Mouse (Mus musculus) heart, embryonic 12.5 days (tissue): ENCODE measurements around the gene Ecpas. TPM values are rescaled to one million over a fixed set of nuclear protein-coding genes. Genes with fewer than 3 reads are reported as not detected.

Experiments used
- ATAC-seq: fragments of 200-750 bp; cut with Nextera tagmentation; 2 replicates; pipeline ENCODE4 v1.8.0; 2017; ENCODE audit warnings: moderate TSS enrichment, moderate library complexity; ENCODE audit not compliant: insufficient number of reproducible peaks, low FRiP score
- H3K27ac ChIP-seq: fragments of 300-500 bp; sonication (generic); 2 replicates; pipeline ENCODE4 v1.5.1; 2016; ENCODE audit warnings: mild to moderate bottlenecking, moderate library complexity; ENCODE audit not compliant: poor library complexity, severe bottlenecking
- H3K27me3 ChIP-seq: fragments of 300-500 bp; sonication (generic); replicated peaks from 2 replicates; pipeline ENCODE4 v1.6.1; 2016; ENCODE audit warnings: mild to moderate bottlenecking, moderate library complexity
- H3K36me3 ChIP-seq: fragments of 300-500 bp; sonication (generic); 2 replicates; pipeline ENCODE4 v1.6.1; 2016; ENCODE audit warnings: mild to moderate bottlenecking, moderate library complexity
- H3K4me1 ChIP-seq: fragments of 300-500 bp; sonication (generic); replicated peaks from 2 replicates; pipeline ENCODE4 v1.6.1; 2016; ENCODE audit warnings: mild to moderate bottlenecking
- H3K4me2 ChIP-seq: fragments of 300-500 bp; sonication (generic); 2 replicates; pipeline ENCODE4 v1.6.1; 2016; ENCODE audit warnings: mild to moderate bottlenecking, moderate library complexity
- H3K4me3 ChIP-seq: fragments of 300-500 bp; sonication (generic); 2 replicates; pipeline ENCODE4 v1.5.1; 2016; ENCODE audit warnings: mild to moderate bottlenecking
- H3K9ac ChIP-seq: fragments of 300-500 bp; sonication (generic); 2 replicates; pipeline ENCODE4 v1.6.1; 2016; ENCODE audit warnings: mild to moderate bottlenecking, moderate library complexity
- H3K9me3 ChIP-seq: fragments of 300-500 bp; sonication (generic); replicated peaks from 2 replicates; pipeline ENCODE4 v1.6.1; 2016; ENCODE audit warnings: mild to moderate bottlenecking, moderate library complexity
- WGBS: fragments of 180-500 bp; shearing (Covaris S2); methylation state at CpG from one replicate; pipeline ENCODE4 v1.1.7; 2016; 5-methylcytosine and 5-hydroxymethylcytosine counted together
- polyA plus RNA-seq: library from polyadenylated mRNA; unstranded; fragments of >200 nt; fragmentation: Nextera tagmentation; extraction: Ambion mirVana; gene quantifications from 2 replicates; pipeline ENCODE4 v1.2.1, GENCODE M21; 2016

Ecpas gene
- polyA plus RNA-seq, 1 experiment from 2014 or later, result 40.1 TPM

GRCm38 (mm10) chr4:58874373-58874772, 38.2 kb downstream of the Ecpas start:
- no peaks in the 10 kb centered on the region for H3K4me1 ChIP-seq
- 86% methylated on average over 4 of the region's 4 CpGs for WGBS
- no peak for ATAC-seq

GRCm38 (mm10) chr4:58867242-58867641, 45.3 kb downstream of the Ecpas start:
- no peak overlapping the region for H3K27ac ChIP-seq
- H3K9ac ChIP-seq, result no peak overlapping the region
- WGBS, result 92% methylated on average over 6 of the region's 6 CpGs
- H3K9me3 ChIP-seq, result no peaks in the 10 kb centered on the region
- no peaks in the 10 kb centered on the region for H3K27me3 ChIP-seq
- H3K4me1 ChIP-seq, result no peaks in the 10 kb centered on the region
- H3K4me2 ChIP-seq, result no peak overlapping the region
- ATAC-seq, result no peak
- no peak overlapping the region for H3K4me3 ChIP-seq
- peaks cover 23% of the 10 kb centered on the region for H3K36me3 ChIP-seq

More at GRCm38 (mm10) chr4:58874373-58874772, 38.2 kb downstream of the Ecpas start:
- H3K9me3 ChIP-seq, result no peaks in the 10 kb centered on the region
- H3K27ac ChIP-seq, result no peak overlapping the region
- no peak overlapping the region for H3K4me2 ChIP-seq
- no peak overlapping the region for H3K9ac ChIP-seq
- H3K36me3 ChIP-seq, result peaks cover 26% of the 10 kb centered on the region
- no peak overlapping the region for H3K4me3 ChIP-seq
- no peaks in the 10 kb centered on the region for H3K27me3 ChIP-seq

- Histone ChIP-seq H3K9ac (no peak overlapping the region), H3K36me3 (peaks cover 38% of the 10 kb centered on the region), H3K27ac (no peak overlapping the region), H3K4me1 (no peaks in the 10 kb centered on the region), H3K9me3 (no peaks in the 10 kb centered on the region), H3K4me2 (no peak overlapping the region), H3K4me3 (no peak overlapping the region), H3K27me3 (no peaks in the 10 kb centered on the region)
- WGBS, result 56% methylated on average over 3 of the region's 3 CpGs
- no peak for ATAC-seq
Measured at GRCm38 (mm10) chr4:58832908-58833307, 79.6 kb downstream of the Ecpas start.

GRCm38 (mm10) chr4:58825921-58826320, 86.6 kb downstream of the Ecpas start:
- no peak overlapping the region for H3K4me3 ChIP-seq
- no peaks in the 10 kb centered on the region for H3K4me1 ChIP-seq
- no peak overlapping the region for H3K27ac ChIP-seq
- no peaks in the 10 kb centered on the region for H3K27me3 ChIP-seq
- WGBS, result 89% methylated on average over 4 of the region's 4 CpGs
- no peaks in the 10 kb centered on the region for H3K9me3 ChIP-seq
- no peak for ATAC-seq
- no peak overlapping the region for H3K4me2 ChIP-seq
- peaks cover 49% of the 10 kb centered on the region for H3K36me3 ChIP-seq
- no peak overlapping the region for H3K9ac ChIP-seq

- Histone ChIP-seq H3K4me2 (no peak within 1 kb of the TSS), H3K4me3 (no peak within 1 kb of the TSS), H3K27me3 (no peaks in the 10 kb centered on the region), H3K27ac (no peak within 1 kb of the TSS), H3K9ac (no peak within 1 kb of the TSS), H3K4me1 (no peaks in the 10 kb centered on the region), H3K36me3 (no peaks in the 10 kb centered on the region), H3K9me3 (no peaks in the 10 kb centered on the region)
- ATAC-seq, result no peak
Measured at GRCm38 (mm10) chr4:58787616-58788015, 124.9 kb downstream of the Ecpas start, which contains the start of gene Olfr267. Gene Olfr267 (minus strand): TSS chr4:58787716.

- H3K9ac ChIP-seq, result no peak overlapping the region
- no peaks in the 10 kb centered on the region for H3K4me1 ChIP-seq
- 42% methylated on average over 3 of the region's 3 CpGs for WGBS
- no peak overlapping the region for H3K4me2 ChIP-seq
- H3K4me3 ChIP-seq, result no peak overlapping the region
- H3K27ac ChIP-seq, result no peak overlapping the region
- no peaks in the 10 kb centered on the region for H3K9me3 ChIP-seq
- H3K27me3 ChIP-seq, result no peaks in the 10 kb centered on the region
- no peaks in the 10 kb centered on the region for H3K36me3 ChIP-seq
- no peak for ATAC-seq
Measured at GRCm38 (mm10) chr4:58786659-58787058, 125.9 kb downstream of the Ecpas start.

GRCm38 (mm10) chr4:58763417-58763816, 149.1 kb downstream of the Ecpas start:
- no peaks in the 10 kb centered on the region for H3K27me3 ChIP-seq
- no peaks in the 10 kb centered on the region for H3K36me3 ChIP-seq
- no peak overlapping the region for H3K4me3 ChIP-seq
- no peak overlapping the region for H3K9ac ChIP-seq
- H3K4me2 ChIP-seq, result no peak overlapping the region
- no peak for ATAC-seq
- 0 out of 2 replicates have a peak overlapping the region, but pooled peaks have one; percentile 10 for H3K27ac ChIP-seq
- H3K9me3 ChIP-seq, result no peaks in the 10 kb centered on the region
- H3K4me1 ChIP-seq, result peaks cover 3% of the 10 kb centered on the region; the same call in 1 of the 2 replicates
- 74% methylated on average over 3 of the region's 3 CpGs for WGBS

DNA sequence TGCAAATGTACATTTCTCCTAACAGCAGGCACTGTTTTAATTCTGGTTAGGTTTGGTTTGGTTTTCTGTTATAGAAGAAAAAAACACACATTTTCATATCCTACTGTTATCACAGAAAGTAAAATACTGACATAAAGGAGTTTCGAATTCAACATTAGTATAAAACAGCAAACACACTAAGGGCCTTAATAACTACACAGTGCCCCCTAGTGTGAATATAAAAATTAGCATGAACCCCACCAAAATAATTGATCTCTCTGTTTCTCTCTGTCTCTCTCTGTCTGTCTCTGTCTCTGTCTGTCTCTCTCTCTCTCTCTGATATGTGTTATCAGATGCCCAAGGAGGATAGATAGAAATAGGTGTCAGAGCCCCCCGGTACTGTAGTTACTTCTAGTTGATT, 163.0 kb downstream of the Ecpas start:
- no peak overlapping the region for H3K4me2 ChIP-seq
- no peak for ATAC-seq
- no peak overlapping the region for H3K4me3 ChIP-seq
- no peaks in the 10 kb centered on the region for H3K36me3 ChIP-seq
- no peaks in the 10 kb centered on the region for H3K27me3 ChIP-seq
- no peaks in the 10 kb centered on the region for H3K4me1 ChIP-seq
- no peak overlapping the region for H3K27ac ChIP-seq
- 52% methylated on average over 2 of the region's 2 CpGs for WGBS
- no peaks in the 10 kb centered on the region for H3K9me3 ChIP-seq
- H3K9ac ChIP-seq, result no peak overlapping the region

- Histone ChIP-seq H3K9me3 (no peaks in the 10 kb centered on the region), H3K4me3 (no peak overlapping the region), H3K36me3 (no peaks in the 10 kb centered on the region), H3K27me3 (no peaks in the 10 kb centered on the region), H3K27ac (no peak overlapping the region), H3K4me1 (no peaks in the 10 kb centered on the region), H3K9ac (no peak overlapping the region), H3K4me2 (no peak overlapping the region)
- no peak for ATAC-seq
- 64% methylated on average over 10 of the region's 10 CpGs for WGBS
Measured at GRCm38 (mm10) chr4:58749101-58749500, 163.4 kb downstream of the Ecpas start.

Other genes starting within 250 kb of the Ecpas start
- gene Olfr267, start 125.0 kb downstream of the Ecpas start, polyA plus RNA-seq, result 0.04 TPM in 1 of 2 replicates, not detected in the other
- gene Zkscan16, start 30.9 kb upstream of the Ecpas start, polyA plus RNA-seq, result 0.38 and 0.62 TPM in 2 replicates
- gene Ptgr1, start 74.4 kb upstream of the Ecpas start, polyA plus RNA-seq, result 9.0 and 9.7 TPM in 2 replicates
- 12.3 and 14.1 TPM in 2 replicates for gene Dnajc25, start 82.3 kb upstream of the Ecpas start, polyA plus RNA-seq
- 14.6 and 17.5 TPM in 2 replicates for gene Gm20503, start 90.5 kb upstream of the Ecpas start, polyA plus RNA-seq
- 38.8 and 47.7 TPM in 2 replicates for gene Gng10, start 122.3 kb upstream of the Ecpas start, polyA plus RNA-seq
- gene AI481877, start 226.2 kb upstream of the Ecpas start, polyA plus RNA-seq, result not detected in 2 replicates